Mouse (Mus musculus) cortical plate, adult 2 months (tissue): ENCODE data around the gene Nthl1.

Experiments
- CTCF ChIP-seq: fragments of 200-500 bp; IDR thresholded peaks from 2 replicates; pipeline ENCODE4 v1.5.1; 2011; ENCODE audit warnings: mild to moderate bottlenecking, control low read depth, low read length; ENCODE audit not compliant: insufficient read depth; ENCODE audit errors: extremely low read depth
- POLR2A ChIP-seq: fragments of 200-500 bp; IDR thresholded peaks from 2 replicates; pipeline ENCODE4 v1.6.1; 2011; ENCODE audit warnings: mild to moderate bottlenecking, low read length, control low read depth; ENCODE audit not compliant: insufficient read depth; ENCODE audit errors: extremely low read depth

GRCm38 (mm10) chr17:24632167-24632812 is at the start of gene Nthl1, which contains the start of gene Tsc2:
- peak; percentile 79; the same call in 1 of the 2 replicates for TF ChIP-seq POLR2A
- no peak for TF ChIP-seq CTCF
